14 mouse cellular contexts compared by ENCODE assay signal in the genomic region with DNA sequence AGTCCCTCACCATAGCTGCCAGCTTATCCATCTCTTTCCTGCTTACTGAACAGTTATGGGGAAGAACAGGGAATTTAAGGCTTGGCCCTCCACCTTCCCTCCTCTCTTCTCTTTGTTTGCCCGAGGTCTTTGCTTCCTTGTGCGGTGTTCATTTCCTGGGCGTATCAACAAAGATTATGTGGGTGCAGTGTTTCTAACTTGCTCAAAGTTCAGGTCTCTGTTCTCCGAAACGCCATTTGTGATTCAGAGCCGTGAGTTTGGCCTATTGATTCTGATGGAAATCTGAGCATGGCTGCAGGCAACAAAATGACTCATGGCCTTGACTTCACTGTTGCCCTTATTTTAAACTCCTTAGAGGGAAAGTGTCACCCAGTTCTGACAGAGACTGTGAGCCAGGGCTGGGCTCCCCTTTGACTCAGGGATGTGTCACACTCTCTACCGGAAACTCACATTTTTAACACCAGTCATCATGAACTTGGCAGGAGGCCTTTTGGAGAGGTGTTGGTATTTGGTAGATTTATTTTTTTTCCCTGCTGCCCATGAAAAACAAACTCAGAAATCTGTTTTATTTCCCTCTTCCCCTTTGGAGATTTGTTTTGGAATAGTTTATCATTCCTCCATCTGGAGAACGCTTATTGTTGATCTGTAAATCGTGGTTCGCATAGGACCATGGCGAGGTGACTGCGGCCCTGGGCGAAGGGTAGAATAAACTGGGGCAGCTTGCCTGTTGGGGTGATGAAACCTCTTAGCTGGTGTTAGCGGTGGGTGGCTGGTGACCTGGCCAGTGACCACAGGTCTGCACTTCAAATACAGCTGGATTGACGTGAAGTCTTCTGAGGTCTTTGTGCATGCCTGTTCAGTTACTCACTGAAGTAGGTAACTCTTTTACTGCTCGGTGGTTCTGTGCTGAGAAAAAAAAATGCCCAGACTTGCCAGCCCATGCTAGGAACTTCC.
A peak's percentile ranks its signal among the peaks of the same experiment; 100 is the strongest.
DNase-seq lines count a peak whose midpoint lies in the region; ATAC-seq and TF ChIP-seq lines count a peak whose summit lies in the region.
"Had no signal": no experiment of that assay in that cellular context is flagged by ENCODE, and none has a peak within 500 bp of the region (broad histone marks: within the 10 kb centered on the region; RNA-seq: fewer than 3 reads in every experiment).

No protein-coding gene starts in this region.

- no peaks in the 10 kb centered on the region; the same call in 1 of the 2 replicates for H3K4me1 ChIP-seq in lung, adult 2 months (ENCODE audit: control insufficient read depth, insufficient read depth, low read length)
- no peaks in the 10 kb centered on the region for H3K4me1 ChIP-seq in forebrain, embryonic 11.5 days (replicated peaks; ENCODE audit: control insufficient read depth, insufficient read depth, low read length)
- H3K4me1 ChIP-seq: midbrain, embryonic 12.5 days had no signal

- no peak overlapping the region for H3K4me2 ChIP-seq in forebrain, embryonic 11.5 days (ENCODE audit: low read depth, low read length, severe bottlenecking)
- H3K4me2 ChIP-seq: limb, embryonic 15.5 days; midbrain, embryonic 12.5 days had no signal

- intact Hi-C loops in gastrocnemius, adult 2 months (cut with DNase I) = no loop called here
- intact Hi-C loops in left cerebral cortex, postnatal 14 days (cut with DNase I) = no loop called here

- WGBS in lung, adult 2 months = 60% methylated on average over 16 of the region's 16 CpGs
- WGBS in forebrain, embryonic 11.5 days = 92% methylated on average over 16 of the region's 16 CpGs

- no peak for TF ChIP-seq POLR2A in lung, adult 2 months (IDR thresholded peaks at IDR 0.05; ENCODE audit: borderline replicate concordance, extremely low read depth, low read depth, low read length)

- H3K4me3 ChIP-seq in gastrocnemius, adult 2 months = no peak overlapping the region
- H3K4me3 ChIP-seq in lung, adult 2 months (replicated peaks; ENCODE audit: extremely low read depth, low read depth, low read length) = no peak overlapping the region
- no peak overlapping the region for H3K4me3 ChIP-seq in forebrain, embryonic 11.5 days (ENCODE audit: low read depth, low read length)
- no peak overlapping the region for H3K4me3 ChIP-seq in layer of hippocampus, adult 2 months
- H3K4me3 ChIP-seq: erythroblast, embryonic 14.5 days; limb, embryonic 15.5 days; midbrain, embryonic 12.5 days had no signal

- H3K27me3 ChIP-seq in forebrain, embryonic 11.5 days (ENCODE audit: control insufficient read depth, insufficient read depth, low read length) = no peaks in the 10 kb centered on the region
- H3K27me3 ChIP-seq: limb, embryonic 15.5 days; midbrain, embryonic 12.5 days had no signal

- H3K9me3 ChIP-seq in forebrain, embryonic 11.5 days (ENCODE audit: control insufficient read depth, low read length) = no peaks in the 10 kb centered on the region
- H3K9me3 ChIP-seq: limb, embryonic 15.5 days; midbrain, embryonic 12.5 days had no signal

- no peak for TF ChIP-seq CTCF in gastrocnemius, adult 2 months (IDR thresholded peaks at IDR 0.05)
- TF ChIP-seq CTCF in lung, adult 2 months (IDR thresholded peaks at IDR 0.05; ENCODE audit: insufficient read depth, low read length) = no peak
- TF ChIP-seq CTCF in layer of hippocampus, adult 2 months (conservative IDR thresholded peaks at IDR 0.05) = no peak

- no peak overlapping the region for H3K9ac ChIP-seq in forebrain, embryonic 11.5 days (ENCODE audit: low read length)
- H3K9ac ChIP-seq: limb, embryonic 15.5 days; midbrain, embryonic 12.5 days had no signal

- no peaks in the 10 kb centered on the region for H3K36me3 ChIP-seq in forebrain, embryonic 11.5 days (ENCODE audit: control insufficient read depth, insufficient read depth, low read length)
- H3K36me3 ChIP-seq: limb, embryonic 15.5 days; midbrain, embryonic 12.5 days had no signal

- DNase-seq in gastrocnemius, adult 2 months = peak; percentile 47
- DNase-seq in gastrocnemius, postnatal 10 days = no peak
- peak; percentile 96 for DNase-seq in 3T3-L1 (ENCODE audit: low read depth, low spot score)
- peak; percentile 52 to 68 for DNase-seq in adrenal gland, postnatal 36 days
- peak; percentile 15 for DNase-seq in lung, adult 2 months
- DNase-seq in forebrain, embryonic 11.5 days (ENCODE audit: low spot score) = no peak
- DNase-seq in layer of hippocampus, adult 2 months (ENCODE audit: low spot score in 2 of 2) = no peak
- DNase-seq in left cerebral cortex, postnatal 14 days (ENCODE audit: low spot score in 2 of 2) = no peak
- DNase-seq: cerebellum, postnatal 25 days had no signal

- no peak for ATAC-seq in forebrain, embryonic 11.5 days (replicated peaks; ENCODE audit: low FRiP score)
- ATAC-seq: activated CD4-positive, CD25-positive, alpha-beta regulatory T cell, adult 4 months; inflammation-experienced regulatory T-cells, adult 6 months had no signal

- H3K27ac ChIP-seq in gastrocnemius, adult 2 months = peak overlapping the region; percentile 67
- no peak overlapping the region for H3K27ac ChIP-seq in forebrain, embryonic 11.5 days (ENCODE audit: low read depth, low read length)
- no peak overlapping the region for H3K27ac ChIP-seq in layer of hippocampus, adult 2 months
- H3K27ac ChIP-seq: midbrain, embryonic 12.5 days had no signal

Comparison
In these comparisons a context has a peak if more than half of its experiments do, and no peak if none do; other contexts are left out.
1. DNase-seq: peak in gastrocnemius, adult 2 months (single experiment), 3T3-L1 (single experiment), adrenal gland, postnatal 36 days (2 of 2) and lung, adult 2 months (single experiment); none in gastrocnemius, postnatal 10 days (single experiment), forebrain, embryonic 11.5 days (single experiment), layer of hippocampus, adult 2 months (0 of 2) and left cerebral cortex, postnatal 14 days (0 of 2).